Mouse (Mus musculus) spleen, adult 18-20 months (tissue): ENCODE data around the gene Samsn1.

Source experiments
- DNase-seq, 2 experiments: peaks; one replicate each; pipeline ENCODE4 v3.0.0; 2022; ENCODE audit warnings: mixed read lengths in 2 of 2

The Samsn1 gene

DNA sequence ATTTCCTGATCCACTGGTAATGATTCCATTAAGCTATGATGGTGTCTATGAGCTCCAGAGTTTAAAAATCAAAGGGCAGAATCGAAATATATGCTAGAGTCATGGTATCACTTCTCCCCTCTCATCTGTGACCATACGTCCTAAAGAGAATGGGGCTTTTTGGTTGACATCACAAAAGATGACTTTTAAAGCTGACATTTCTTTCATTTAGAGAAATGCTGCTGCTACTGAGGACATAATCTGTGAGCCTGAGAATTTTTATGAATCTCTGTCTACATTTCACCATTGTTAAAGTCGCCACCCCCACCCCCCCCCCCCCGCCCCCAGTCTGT lies 91.9 kb downstream of the Samsn1 start:
- DNase-seq = no peak

DNA sequence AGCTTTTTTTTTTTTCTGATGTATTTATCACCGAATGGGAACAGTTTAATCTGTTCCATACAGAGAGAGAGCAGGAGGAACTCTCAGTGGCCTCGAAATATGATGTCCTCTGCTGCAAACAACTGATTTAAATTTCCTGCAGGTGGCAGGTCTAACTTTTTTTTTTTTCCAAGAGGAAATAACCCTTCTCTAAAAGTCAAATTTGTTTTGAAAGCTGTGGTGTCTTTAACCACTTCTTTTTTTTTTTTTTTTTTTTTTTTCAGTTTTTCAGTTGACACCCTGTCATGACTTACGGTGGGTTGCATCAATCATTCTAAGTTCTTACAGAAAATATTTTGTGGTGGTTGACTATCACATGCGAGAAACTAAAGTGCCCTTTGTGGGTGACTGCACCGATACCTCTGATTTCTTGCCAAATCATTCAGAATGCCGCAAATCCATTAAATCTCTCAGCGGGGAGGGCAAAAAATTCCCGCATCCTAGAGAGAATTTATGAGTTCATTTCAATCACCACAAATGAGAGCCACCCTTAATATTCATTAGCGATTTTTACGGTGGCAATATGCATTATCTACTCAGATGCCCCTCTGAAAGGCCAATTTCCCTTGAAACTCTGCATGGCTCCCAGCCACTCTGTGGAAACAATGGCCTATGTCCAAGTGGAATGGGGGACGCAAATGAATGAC lies 92.4 kb downstream of the Samsn1 start:
- no peak for DNase-seq

DNA sequence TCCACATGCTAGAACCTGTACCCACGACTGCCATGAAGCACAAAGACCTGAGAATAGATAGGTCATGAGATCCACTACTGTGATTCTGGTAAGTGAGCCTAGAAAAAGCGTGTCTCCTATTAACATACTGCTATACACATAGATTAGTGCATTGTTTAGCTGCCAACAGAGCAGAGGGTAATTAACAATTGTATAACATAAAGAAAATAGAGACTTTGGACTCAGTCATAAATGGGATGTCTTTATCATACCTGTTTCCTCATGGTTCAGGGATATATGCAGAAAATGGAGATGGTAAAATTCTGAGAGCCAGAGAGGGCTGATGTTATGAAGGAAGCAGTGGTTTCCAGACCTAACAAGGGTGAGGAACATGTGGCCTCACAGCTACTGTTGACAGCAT lies 95.6 kb downstream of the Samsn1 start:
- no peak for DNase-seq

DNA sequence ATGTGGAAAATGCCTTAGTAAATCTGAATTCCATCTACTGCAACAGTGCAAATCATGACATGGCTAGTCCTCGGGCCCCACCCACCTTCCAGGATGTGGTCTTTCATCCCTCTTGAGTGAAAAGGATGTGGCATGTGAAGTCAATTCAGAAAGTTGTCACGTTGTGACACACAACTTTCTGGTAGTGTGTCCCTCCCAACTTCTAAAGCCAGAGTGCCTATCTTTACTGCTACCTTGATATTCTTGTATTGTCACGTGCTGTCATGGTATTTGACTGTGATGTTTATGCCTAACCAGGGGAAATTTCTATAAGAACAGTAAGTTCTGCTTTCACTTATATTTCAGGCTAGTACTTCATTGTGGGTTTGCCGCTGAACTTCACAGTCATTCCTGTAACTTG lies 101.2 kb downstream of the Samsn1 start:
- DNase-seq = peak; percentile 14 to 35

DNA sequence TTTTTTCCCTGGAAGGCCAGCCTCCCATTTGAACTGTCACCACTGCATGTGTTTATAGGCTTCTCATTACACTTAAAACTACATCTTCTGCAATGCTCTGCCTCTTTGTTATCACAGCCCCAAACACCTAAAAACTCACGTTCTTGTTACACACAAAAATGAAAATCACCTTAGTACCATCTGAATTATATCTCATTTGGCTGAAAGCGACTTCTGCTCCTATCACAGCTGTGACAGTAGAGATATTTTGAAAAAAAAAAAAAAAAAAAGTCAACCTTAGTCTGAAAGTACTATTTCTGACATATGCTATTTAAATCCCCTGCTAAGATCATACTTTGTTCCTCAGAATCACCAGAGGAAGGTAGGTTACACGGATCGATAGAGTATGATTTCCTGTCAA lies 102.8 kb downstream of the Samsn1 start:
- no peak for DNase-seq

DNA sequence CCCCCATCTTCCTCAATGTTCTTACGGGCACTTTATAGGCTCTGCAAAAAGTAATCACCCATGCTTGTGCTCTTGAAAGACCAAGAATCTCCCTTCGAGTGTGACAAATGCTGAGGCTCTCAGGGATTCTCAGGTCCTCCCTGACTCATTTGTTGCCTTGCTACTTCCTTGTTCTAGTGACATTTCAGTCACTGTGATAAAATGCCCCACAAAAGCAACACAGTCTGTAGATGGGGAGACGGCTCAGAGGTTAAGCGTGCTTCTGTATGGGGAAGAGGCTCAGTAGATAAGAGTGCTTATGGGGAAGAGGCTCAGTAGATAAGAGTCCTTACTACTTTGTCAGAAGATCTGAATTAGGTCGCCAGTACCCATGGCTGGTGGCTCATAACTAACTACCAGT lies 104.4 kb downstream of the Samsn1 start:
- DNase-seq = peak in 1 of 2 experiments; percentile 14

DNA sequence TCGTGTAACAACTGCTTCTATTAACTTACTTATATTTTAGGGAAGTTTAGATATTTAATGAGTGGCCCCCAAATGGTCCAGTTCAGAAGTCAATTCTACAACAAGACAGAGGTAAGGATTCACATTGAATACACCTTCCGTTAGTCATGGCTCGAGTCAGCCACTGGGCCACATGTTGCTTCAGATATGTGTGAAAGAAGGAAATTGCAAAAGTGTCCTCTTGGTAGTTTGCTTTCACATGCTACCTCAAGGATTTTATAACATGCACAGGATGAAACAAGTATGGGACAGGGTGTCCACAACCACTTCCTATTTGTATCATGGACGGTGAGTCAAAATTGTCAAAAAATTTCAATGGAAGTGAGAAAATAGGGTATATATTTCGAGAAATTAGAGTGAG lies 110.0 kb downstream of the Samsn1 start:
- no peak for DNase-seq

DNA sequence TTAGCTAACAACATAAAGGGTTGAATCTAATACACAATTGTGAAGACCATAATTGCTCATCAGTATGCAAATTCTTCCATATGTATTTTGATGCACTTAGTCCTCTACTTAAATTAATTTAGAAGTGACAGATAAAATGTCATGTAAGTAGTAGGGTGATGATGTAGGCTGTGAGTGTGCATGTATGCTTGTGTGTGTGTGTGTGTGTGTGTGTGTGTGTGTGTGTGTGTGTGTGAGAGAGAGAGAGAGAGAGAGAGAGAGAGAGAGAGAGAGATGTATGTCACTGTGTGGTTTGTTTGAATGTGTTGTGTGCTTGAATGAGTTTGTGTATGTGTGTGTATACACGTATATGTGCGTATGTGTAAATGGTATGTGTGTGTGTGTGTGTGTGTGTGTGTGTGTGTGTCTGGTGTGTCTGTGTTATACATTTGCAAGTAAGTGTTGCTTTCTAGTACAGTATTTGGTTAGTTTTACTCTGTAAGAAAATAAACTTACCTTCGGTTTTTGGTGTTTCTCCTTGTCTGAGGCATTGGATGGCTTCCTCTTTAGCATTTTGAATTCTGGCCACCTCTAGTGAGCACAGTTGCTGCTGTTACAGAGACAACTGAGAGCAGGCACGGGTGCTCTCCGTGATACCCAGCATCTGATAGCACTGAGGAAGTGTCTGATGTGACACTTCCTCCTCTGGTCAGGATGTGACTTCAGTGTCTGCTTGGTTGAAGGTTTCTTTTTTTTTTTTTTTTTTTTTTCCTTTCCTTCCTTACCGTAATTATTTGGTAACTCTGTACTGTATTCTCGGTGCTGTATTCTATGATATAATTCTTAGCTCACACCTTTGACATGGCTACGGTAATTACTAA lies 113.2 kb downstream of the Samsn1 start:
- peak; percentile 45 to 48 for DNase-seq

DNA sequence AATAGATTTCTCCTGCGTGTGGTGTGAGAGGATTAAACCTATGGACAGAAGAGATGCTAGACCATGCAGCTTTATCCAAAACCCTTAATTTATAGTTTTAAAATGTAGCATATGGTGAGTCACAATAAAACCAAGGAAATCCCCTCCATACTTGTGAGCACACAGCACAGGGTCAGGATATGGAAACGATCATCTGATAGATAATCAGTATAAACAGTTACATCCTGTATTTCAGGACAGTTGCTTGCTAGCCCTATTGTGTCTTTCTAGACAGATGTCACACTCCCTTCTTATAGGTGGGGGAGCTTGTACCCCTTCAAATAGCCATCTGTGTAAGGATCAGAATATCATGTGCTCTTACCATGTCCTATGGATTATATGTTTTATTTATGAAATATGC lies 115.3 kb downstream of the Samsn1 start:
- no peak for DNase-seq

DNA sequence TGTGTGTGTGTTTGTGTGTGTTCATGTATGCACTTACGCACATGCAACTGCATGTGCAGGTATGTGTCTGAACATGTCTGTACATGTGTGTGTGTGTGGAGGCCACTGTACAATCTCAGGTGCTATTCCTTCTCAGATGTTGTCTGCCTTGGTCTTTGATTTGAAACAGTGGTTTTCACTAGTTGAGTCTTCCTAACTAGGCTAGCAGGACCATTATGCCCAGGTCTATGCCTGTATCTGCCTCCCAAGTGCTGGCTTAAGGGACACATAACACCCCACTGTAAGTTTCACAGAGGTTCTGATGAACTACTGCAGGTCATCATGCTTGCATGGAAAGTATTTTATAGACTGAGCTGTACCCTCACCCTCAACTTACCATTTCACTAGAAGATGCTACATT lies 115.8 kb downstream of the Samsn1 start:
- DNase-seq = no peak

DNA sequence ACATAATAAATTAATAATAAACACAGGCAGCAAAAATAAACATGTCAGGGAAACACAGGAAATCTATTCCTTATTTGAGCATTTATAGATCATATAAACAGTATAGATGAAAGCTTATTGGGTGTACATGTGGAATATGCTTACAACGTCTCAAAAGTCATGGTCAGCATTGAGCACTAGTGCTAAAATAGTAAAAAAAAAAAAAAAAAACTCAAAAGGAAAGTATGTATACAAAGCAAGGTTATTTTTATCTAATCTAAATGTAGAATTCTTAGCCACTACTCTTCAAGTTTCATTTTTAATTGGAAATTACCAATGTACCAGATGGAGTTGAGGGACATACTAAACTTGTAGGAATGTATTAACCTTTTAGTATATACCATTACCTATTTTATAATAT lies 116.8 kb downstream of the Samsn1 start:
- DNase-seq = no peak

DNA sequence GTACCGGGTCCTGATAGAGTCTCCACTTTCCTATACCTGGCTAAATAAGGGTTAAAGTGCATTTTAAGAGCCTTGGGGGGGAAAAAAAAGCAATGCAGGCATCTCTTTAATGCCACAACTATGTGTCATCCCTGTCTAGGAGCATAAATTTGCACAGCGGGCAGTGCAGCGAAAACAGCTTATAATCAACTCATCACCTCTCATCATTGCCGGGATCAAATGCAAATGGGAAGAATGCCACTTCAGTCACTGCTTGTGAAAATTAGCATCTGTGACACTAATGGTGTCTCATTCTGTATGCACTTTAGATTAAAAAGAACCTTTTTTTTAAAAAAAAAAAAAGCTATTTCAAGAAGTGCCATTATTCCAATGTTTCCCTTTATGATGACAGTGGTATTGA lies 118.0 kb downstream of the Samsn1 start:
- no peak for DNase-seq

DNA sequence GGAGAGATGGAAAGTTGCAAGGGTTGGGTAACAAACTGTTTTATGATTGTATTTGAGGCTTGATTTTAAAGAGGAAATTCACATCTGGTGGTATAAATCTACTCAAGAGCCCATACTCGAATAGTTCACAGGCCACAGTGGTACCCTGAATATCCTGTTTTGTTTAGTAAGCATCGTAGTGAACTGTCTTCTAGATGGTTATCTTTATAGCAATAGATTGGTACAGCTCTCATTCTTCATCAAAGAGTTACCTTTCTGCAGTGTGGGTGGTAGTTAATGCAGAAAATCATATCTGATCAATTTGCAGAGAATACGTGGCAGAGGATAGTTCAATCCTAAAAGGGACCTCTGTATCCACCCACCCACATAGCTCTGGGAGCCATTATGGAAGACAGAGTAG lies 119.1 kb downstream of the Samsn1 start:
- no peak for DNase-seq

DNA sequence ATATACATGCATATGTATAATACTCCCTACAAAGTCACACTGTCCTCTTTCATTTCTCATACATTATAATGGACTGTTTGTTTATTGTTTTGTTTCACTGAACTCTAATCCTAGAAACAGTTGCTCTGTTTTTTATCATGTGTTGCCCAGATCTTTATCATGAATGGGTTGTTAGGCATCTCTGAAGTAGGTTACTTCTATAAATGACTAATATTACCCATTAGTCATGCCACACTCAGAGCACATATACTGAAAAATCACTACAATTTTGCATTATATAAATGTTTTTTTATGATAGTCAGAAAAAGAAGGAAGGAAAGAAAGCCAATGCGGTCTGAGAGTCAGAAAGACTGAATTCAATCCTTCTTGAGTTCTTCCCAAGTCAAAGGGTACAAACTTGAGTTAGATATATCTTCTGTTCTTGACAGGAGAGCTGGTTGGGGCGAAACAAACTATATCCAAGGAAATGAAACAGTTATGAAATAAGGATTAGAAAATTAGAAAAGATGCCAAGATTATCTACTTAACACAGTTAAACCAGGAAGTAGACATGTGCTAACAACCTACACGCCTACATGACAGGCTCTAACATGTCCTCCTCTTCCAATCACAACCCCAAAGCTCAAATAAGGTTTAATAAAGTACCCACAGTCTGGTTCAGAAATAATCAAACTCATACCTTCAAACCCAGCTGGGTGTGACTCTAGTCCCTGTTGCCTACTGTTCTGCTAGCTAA lies 122.0 kb downstream of the Samsn1 start:
- DNase-seq = no peak

DNA sequence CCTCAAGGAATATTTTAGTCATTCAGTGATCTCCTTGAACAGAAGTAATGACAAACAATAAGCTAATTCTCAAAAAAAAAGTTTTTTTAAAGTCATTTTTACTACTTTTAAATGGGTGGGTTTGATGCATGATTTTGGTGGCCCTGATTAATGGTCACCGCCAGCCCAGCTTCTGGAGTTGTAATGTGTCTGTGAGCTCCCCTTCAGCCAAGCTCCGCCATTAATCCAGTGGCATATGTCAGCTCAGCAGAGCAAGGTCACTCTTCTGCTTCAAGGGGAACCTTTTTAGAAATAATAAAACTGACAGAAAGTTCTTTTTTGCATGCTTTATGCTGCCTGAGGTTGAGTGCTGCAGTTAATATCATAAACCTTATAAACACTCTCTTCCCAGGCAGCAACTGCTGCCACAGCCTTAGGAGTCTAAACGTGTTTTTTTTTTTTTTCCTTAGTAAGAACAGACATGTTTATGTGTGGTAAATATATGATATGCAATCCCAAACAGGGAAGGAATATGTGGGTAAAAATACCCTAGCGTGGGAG lies 124.2 kb downstream of the Samsn1 start:
- DNase-seq = no peak

DNA sequence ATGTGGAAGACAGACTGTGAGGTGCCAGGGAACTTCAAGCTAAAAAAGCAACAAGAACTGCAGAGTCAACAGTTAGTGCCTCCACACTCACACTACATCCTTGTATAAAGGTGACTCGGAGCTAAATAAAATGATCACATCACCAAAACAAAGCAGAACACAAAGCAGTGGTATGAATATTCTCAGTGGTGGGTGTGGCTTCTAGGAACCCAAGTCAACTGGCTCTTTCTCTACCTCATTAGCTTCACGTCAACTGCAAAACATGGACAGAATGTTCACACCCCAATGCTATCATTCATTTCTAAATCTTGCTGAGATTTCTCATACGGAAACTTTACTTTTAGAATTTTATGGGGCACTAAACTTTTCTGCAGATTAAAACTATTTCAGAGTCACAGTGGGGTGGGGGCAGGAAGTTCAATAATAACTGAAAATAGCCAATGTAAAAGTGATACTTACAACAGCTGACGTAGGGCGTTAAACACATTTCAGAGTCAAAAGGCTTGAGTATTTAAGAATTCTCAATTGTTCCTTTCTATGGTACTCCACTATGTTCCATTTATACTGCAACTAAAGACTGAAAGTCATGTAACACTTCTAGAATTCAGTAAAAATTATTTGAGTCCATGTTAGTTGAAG lies 127.7 kb downstream of the Samsn1 start:
- no peak for DNase-seq

DNA sequence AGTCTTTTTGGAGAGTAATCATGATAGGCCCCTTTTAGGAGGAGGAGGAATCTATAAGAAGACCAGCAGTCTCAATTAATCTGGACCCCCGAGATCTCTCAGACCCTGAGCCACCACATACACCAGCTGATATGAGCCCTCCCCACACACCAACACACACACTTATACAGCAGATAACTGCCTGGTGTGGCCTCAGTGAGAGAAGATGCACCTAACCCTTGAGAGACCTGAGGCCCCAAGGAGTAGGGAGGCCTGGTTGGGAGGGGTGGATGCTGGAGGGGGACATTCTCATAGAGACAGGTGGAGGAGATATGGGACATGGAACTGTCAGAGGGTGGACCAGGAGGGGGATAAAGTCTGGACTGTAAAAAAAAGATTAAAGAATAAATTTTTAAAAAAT lies 128.6 kb downstream of the Samsn1 start:
- DNase-seq = no peak

DNA sequence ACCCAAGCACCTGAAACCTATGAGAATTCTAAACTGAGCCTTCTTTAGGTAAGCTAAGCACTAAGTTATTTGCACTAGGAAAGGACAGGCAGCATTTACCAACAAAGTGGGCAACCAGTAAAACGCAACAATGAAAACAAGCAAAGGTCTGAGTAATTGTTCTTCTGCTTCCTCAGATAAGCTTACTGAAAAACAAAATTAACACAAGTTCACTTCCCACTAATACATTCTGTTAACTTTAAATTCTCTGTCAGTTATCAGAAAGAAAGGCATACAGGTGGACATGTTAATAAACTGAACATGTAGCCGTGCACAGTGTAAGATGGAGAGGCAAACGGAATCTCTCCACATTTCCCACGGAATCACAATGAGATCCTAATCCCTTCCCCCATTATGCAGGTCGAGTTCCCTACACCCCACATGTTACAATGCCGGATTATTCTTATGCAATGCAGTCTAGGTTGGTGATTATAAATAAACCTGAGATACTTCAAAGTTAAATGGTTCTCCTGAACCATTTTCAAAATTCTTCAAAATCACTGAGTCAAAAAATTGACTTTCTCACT lies 132.9 kb downstream of the Samsn1 start:
- no peak for DNase-seq

DNA sequence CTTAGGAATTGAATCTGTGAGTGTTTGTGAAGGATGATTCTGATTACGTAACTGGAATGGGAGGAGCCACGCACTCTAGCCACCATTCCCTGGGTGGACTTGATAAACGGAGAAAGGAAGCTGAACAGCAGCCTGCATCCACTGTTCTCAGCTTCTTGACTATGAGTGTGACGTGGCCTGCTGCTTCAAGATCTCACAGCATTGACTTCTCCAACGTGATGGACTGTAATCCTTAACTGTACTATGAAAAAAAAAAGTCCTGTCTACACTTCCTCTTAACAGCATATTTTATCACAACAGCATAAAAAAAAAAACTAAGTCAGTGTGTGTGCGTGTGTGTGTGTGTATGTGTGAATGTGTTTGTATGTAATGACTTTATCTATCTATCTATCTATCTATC lies 134.9 kb downstream of the Samsn1 start:
- no peak for DNase-seq

DNA sequence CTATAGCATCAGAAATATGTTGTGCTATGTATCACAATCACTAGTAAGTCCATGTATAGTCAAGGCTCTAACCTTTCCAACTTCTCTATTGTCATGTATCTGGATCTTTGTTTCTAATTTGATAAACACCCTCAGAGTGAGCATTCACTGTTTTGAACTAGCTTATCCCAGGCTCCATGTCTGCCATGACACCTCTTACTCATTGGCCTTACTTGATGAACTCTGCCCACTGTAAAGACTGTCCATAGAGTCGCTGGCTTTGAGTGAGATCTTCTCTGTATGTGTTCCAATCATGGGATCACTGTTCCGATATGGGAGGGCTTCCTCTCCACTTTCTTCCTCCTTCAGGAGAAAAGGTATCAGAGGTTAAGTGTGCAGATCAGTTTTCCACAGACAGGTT lies 143.2 kb downstream of the Samsn1 start:
- no peak for DNase-seq

DNA sequence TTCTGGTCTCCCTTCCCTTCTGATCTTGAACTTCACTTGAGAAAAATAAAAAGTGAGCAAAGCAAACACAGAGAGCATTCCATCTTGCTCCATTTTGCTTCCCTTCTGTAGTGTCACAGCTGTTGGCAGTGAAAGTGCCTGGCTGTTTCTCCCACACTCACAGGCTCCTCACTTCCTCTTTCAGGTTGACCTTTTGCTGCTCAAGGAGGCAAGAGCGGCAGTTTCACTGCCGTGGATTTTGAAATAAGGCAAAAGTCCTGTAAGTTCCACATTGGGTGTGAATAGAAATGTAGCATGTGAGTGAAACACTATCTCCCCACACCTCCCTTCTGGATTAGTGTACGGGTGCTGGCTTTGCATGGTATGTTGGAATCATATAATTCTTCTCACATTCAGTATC lies 144.9 kb downstream of the Samsn1 start:
- peak; percentile 10 to 28 for DNase-seq

DNA sequence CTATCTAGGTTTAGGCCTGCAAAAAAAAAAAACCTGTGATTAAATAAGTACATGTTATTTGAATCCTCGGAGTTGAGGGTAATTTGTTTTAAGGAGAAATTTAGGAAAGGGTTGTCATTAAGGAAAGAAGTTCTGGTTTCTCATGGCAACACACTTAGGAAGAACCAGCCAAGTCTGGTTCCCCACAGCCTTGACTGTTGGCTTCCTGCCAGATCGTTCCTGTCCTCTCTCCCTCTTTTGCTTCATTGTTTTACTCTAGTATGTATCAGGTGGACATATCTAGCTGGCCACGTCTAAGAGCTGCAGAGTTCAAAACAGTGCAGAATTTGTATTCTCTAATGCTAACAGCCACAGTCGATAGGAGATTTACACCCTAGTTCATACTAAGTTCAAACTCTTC lies 146.2 kb downstream of the Samsn1 start:
- DNase-seq = no peak

DNA sequence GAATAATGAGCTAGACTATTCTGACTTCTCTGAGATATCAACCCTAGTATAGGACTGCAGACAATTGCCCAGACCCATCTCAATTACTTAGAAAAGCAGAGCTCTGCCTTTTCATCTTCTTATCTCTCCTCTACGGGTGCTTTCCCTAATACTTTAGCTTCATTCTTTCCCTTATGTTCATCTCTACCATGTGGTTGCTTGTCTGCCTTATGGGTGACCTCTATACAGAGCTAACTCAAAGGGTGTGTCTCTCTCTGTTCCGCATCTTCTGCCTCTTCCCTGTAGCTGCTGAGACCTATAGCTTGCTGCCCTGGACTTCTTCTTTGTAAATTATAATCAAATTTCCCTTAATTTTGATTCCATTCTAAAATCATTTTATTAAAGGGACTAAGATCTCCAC lies 147.6 kb downstream of the Samsn1 start:
- DNase-seq = no peak
